Mouse (Mus musculus) left cerebral cortex, postnatal 36 days (tissue): Measurements from ENCODE around the gene Lipk. TPM values are rescaled to one million over a fixed set of nuclear protein-coding genes. Genes with fewer than 3 reads are reported as not detected.

Source experiments
- DNase-seq, 2 experiments: peaks; one replicate each; pipeline ENCODE4 v3.0.0; 2021 to 2022; ENCODE audit warnings: low spot score in 2 of 2, mixed read lengths in 1 of 2
- intact Hi-C: fragments of 180-260 bp; cut with DNase I; formaldehyde crosslinking; loops from one replicate; pipeline ENCODE4 v1.15.1; 2025
- total RNA-seq, 2 experiments: library from RNA; stranded (reverse); gene quantifications; 2 replicates each; pipeline ENCODE4 v1.2.3; 2021

The Lipk gene
- not detected for total RNA-seq

DNA sequence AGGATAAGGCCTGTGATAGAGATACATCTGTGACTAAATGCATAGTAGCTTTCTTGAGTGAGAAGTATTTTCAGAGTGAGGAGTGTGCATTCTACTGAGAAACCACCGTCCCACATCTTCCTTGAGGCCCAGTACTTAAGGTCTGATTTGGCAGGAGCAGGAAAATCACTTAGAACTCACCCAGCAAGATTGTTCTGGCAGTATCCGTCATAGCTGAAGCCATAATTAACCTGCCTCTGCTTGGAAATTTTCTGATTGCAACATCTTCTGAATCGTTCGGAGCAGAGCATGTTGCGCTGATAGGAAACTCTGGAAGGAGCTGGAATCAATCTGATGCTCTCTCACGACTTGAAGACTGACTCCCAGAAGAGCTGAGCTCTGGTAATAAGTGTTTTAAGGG, at the start of gene Lipk:
Gene Lipk (plus strand): TSS at position 289 of the 400 bp plus-strand sequence.
- DNase-seq, result no peak
- intact Hi-C loops, result no loop called here

DNA sequence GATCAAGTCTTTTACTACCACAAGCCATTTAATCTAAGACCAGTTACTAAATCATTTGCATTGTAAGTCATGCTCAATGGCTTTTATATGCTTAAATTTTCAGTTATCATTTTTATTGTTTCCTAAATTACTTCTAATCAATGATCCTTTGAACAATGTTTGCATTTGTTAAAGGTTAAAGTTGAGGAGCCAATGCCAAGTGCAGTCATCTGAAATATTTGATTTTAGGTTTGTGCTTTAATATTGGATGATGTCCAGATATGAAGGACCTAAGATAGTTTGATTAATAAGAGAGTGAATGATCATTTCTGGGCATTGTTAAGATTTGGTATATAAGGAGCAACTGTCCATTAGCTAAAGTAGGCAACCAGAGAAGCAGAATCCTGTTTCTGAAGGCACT, 47.2 kb upstream of the Lipk start, which contains the start of gene Lipf:
Gene Lipf (plus strand): TSS at position 301 of the 400 bp plus-strand sequence.
- DNase-seq, result no peak
- intact Hi-C loops, result no loop called here

DNA sequence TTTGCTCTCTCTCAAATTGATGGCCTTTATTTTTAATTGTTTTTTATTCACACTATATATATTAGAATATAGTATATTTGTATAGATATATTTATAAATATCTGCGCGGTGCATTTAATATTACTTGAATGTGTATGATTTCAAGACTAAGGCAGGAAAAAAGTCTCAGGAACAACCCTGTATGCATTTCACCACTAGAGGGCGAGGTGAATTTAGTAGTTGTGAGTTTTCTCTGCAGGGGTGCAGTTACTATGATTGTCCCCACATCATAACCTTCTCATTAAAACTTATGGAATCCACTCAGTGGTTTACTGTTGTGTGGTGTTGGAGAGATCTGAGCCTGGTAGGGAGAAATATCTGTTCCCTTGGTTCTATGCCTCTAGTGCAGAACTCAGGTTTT, 29.1 kb upstream of the Lipk start:
- no peak for DNase-seq

DNA sequence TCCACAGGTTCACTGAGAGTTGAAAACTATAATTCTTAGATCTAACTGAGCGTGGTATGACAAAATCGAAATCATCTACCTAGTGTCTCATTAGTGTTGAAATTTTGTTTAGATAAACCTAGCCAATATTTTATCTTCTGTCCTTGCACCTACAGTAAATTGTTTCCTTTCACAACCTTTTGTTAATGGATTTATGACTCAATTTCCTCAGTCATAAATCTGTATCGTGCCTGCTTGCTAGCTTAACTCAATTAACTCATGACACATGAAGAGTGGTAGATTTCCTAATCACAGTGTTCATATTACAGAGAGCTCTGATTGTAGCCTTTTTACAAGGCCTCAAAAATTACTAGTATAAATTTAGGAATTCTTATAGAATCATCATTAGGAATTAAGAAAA, 25.0 kb upstream of the Lipk start:
- DNase-seq, result no peak
- intact Hi-C loops, result no loop called here

More for the DNA sequence above, 29.1 kb upstream of the Lipk start:
- intact Hi-C loops, result no loop called here

DNA sequence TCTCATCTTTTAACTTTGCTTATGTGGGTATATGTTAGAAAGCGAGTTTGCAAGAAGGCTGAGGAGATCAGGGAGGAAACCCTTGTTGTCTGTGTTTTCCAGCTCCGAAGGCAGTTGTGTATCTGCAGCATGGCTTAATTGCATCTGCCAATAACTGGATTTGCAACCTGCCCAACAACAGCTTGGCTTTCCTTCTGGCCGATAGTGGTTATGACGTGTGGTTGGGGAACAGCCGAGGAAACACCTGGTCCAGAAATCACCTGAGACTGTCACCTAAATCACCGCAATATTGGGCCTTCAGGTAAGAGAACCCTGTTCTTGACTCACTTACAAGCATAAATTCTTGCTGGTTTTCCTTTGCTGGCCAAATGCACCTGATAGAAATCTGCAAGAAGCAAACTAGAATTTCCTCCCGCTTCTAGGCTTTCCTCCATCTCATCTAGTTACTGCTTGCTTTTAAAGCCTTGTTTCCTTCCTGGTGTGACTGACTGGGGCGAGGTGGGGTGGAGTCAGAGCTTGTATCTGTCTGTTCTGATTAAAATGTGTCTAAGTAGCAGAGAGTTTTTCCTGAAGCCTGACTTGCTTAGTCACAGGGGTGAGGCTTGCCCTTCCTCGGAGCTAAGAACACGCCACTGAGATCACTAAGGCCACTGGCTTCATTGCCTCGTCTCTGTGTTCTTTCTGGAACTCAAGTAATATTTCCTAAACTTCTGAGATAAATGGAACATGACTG, 13.5 kb downstream of the Lipk start:
- no peak for DNase-seq
- intact Hi-C loops, result loop anchor here (5.0 kb wide), 1 partner anchor 639 kb away; no protein-coding TSS in a partner anchor

DNA sequence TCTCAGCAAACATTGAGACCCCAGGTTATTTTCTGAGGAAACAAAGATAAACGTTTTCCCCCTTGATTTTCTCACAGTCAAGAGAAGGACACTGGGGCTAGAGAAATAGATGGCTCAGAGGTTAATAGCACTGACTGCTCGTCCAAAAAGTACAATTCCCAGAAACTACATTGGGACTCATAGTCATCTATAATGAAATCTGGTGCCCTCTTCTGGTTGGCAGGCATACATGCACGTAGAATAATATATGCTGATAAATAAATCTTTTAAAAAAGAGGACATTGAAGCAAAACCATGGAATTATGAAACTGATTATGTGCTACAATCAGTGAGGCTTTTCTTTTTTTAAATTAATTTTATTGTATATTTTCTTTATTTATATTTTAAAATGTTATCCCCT, 14.7 kb downstream of the Lipk start:
- intact Hi-C loops, result loop anchor here (5.0 kb wide), 1 partner anchor 640 kb away; no protein-coding TSS in a partner anchor
- DNase-seq, result no peak

DNA sequence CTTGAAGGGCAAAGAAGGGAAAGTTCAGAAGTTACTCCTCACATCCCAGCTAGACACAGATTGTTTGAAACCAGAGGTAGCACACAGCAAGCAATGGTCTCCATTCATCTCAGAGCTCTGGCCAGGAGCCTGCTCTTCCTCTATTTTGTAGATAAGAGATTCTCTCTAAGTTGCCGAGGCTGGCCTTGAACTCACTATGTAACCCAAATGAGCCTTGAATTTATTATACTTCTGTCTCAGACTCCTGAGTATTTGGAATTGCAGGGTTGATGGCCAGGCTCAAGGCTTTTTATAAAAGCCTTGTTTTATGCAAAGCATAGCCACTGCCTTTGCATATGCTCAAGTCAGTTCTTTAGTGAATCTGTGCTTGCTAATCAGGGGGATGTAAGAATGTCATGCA, 31.6 kb downstream of the Lipk start:
- DNase-seq, result no peak
- intact Hi-C loops, result no loop called here

DNA sequence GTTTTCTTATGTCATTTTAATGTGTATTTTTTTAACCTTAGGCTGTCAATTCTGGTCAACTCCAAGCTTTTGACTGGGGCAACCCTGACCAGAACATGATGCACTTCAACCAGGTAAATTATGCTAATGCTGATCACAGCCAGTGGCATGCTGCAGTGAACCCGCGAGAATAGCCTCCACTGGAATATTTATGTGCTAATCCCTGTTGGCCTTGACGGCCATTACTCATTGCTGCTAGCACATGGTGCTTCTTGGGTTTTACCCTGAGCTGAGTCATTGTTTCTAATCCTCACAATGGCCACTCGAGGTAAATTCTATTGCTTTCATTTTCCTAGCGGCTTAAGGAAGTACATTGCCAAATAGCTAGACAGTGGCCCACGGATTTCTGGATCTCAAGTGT, 34.9 kb downstream of the Lipk start:
- DNase-seq, result no peak
- intact Hi-C loops, result no loop called here

DNA sequence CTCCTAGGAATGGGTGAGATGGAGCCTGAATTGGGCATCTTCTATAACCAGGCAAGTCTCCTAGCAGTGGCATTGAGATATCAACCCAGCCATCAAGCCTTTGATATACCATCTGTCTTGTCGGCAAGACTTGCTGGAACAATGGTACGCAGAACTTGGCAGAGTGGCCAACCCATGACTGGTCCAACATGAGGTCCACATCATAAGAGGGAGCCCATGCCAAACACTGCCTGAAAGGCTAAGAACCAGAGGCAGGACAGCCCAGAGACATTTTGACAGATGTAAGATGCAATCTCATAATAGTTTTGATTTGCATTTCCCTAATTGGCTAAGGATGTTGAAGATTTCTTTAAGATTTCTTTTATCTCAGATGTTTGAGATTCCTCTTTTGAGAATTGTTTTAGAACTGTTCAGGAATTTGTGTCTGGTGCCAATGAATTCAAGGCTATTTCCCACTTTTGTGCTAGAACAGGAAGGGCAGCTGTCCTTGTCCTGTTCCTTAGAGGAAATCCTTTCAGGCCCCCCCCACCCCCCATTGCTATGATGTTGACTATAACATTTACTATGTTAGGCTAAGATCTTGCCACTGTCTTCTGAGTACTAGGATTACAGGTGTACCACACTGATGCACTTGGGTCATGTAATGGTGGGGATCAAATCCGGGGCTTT, 41.4 kb downstream of the Lipk start:
- no peak for DNase-seq
- intact Hi-C loops, result no loop called here

DNA sequence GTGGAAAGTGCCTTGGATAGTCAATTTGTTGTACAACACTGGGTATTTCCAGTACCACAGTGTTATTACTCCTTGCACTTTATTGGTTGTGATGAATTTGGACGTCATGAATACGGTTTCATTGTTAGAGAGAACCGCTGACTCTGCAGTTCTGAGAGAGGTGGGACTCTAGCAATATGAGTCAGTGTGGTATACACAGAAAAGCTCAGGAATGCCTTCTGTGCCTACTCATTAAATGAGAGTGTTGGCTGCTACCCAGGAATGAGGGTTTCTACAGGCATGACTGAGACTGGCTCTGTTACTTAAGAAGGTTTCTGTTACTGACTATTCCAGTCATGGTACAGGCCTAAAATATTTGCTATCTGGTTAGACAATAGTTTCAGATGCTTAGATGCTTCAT, 43.4 kb downstream of the Lipk start:
- no peak for DNase-seq
- intact Hi-C loops, result no loop called here

DNA sequence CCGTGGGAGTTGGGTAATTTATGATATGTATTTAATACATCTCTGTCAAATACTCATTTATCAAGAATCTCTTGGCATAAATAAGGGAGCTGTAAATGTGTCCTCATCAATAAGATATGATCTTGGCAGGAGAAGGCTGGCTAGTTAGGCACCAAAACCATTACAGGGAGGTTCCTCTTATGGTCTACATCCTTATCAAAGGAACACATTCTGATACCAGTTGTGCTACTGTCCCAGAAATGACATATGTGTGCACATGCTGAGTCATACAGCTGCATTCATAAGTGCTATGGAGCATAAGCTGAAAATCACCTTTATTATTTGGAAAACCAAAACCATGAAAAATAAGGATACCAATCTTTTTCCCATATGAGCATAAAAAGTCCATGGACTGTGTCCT, 55.5 kb downstream of the Lipk start:
- intact Hi-C loops, result no loop called here
- DNase-seq, result no peak

DNA sequence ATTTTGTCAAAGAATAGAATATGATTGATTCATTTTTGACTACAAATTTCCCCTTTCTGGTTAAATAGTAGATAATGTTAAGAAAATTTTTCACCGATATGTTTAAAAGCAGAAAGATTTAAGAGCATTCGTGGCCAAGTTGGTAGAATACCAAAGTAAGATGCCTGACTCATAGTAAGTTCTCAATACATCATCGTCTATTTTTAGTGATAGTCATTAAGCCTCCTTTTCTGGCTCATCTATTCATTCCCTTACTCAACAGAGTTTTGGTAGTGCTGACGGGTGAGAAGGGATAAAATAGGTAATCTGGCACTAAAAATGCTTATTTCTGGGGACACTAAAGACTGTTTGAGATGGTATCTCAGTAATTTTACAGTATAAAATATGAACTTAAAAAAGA, 56.0 kb downstream of the Lipk start:
- intact Hi-C loops, result no loop called here
- no peak for DNase-seq

DNA sequence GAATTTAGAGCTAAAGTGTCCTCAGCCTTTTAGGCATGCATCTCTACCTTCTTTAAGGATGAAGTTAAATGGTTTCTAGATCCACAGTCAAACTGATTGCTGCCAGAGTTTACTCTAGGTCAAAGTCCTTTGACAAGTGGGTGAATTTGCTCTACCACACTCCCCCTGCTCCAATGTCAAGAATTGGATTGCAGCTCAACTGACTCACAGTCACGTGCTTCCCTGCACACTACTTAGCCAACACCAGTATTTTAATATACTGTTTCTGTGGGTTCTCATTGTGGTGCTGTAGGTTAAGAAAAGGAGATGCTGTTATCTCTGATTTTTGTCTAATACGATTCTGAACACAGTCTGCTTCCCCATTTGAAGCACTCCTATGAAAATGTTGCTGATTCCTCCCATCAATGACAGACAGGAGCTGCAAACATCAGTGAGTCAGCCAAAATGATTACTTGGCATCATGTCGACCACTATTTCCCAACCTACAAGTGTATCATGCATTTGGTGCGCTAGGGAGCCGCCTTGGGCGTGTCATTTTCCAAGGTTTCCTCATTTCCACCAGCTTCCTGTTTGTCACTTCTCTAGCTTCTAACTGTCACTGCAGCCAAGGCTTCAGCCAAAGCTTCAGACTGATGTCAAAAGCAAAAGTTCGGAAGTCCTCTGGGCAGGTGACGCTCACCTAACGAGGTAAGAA, 58.8 kb downstream of the Lipk start, which contains the start of gene Lipn:
Gene Lipn (plus strand): TSS at position 580 of the 694 bp plus-strand sequence.
- intact Hi-C loops, result no loop called here
- DNase-seq, result no peak

DNA sequence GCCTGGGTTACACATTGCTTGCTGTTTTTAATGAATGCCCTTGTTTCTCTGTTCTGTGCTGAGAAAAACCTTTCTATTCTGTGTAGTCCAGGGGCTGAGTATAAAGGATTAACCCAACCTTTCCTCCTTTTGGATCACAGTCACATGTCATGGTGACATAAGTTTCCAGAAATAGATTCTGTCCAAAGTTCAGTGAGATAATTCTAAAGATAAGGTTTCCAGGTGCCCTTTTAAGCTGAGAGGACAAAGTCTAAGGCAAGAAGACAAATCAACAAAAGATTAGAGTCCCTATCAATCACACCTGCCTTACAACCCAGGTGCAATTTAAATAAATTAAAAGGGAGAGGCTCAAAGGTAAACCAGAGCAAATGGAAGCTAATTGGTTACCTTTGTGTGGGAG, 66.1 kb downstream of the Lipk start:
- no peak for DNase-seq
- intact Hi-C loops, result no loop called here

DNA sequence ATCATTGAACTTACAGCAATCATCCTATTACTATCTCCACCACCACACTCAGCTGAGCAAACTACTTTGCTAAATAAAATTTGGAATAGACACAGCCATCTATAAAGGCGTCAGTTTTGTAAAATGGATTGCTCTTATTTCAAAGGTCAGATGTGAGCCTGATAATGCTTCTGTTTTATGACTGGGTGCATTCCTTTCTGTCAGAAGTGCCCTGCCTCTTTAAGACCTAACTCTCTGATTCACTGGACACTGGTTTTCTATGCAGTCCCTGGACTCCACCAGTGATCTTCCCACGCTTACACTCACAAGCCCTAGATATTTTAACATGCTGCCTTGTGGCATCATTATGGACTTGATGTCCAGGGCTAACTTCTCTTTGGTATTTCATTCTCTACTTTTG, 70.0 kb downstream of the Lipk start:
- DNase-seq, result no peak

DNA sequence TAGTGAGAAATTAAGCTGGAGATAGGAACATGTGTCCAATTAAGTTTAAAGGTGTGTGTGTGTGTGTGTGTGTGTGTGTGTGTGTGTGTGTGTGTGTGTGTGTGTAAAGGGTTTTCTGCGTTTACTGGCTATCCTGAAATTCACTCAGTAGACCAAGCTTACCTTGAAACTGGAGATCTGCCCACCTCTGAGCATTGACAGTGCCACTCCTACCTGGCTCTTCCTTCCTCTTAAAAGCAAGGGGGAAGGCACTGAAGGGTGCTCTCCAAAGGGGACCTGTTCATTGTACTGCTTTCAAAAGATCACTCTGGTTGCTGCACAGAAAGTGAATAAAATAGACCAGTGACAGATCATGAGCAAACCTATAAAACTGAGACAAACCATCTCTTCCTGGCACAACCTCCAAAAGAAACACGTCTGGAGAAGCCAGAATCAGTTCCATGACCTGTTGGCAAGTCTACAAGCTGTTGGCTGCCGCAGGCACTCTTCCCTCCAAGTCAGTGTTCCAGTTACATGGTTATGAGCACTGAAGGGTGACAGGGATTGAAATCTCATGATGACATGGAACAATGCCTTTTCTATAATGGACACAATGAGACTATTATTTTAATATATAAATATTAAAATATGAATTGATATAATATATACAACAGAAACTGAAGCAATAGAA, 81.1 kb downstream of the Lipk start:
- no peak for DNase-seq
- intact Hi-C loops, result no loop called here

More for the DNA sequence above, 70.0 kb downstream of the Lipk start:
- intact Hi-C loops, result no loop called here

DNA sequence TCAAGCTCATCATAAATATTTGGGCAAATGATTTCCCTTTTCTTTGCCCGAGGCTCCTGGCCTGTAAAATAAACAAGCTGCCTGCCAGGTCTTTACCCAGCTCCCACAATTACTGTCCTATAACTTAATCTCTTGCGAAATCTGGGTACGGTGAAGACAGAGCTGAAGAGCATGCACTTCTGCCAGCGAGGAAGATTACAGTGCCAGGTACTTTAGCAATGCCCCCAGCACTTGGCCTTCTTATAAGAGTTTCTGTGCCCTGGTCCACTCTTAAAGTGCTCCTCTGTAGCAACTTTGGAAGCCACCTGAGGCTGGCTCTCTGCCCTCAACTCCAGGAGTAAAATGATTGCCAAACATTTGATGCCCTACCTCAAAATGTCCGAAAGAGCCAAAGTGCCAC, 87.3 kb downstream of the Lipk start:
- intact Hi-C loops, result no loop called here
- no peak for DNase-seq

DNA sequence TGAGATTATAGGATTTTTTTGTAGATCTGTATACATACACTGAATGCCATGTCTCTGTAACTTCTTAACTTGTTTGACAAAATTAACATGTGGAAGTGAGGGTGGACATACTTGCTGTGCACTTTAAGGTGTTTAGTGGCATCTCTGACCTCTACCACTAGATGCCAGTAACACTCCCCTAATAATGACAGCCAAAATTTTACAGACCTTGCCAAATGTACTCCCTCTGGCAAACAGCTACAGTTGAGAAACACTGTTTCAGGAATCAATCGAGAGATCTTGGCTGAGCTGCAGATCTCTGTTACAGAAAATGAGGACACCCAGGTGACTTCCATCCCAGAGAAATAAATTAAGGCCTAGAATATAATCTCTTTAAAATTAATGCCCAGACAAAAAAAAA, 88.1 kb downstream of the Lipk start:
- DNase-seq, result no peak
- intact Hi-C loops, result no loop called here
